8 mouse cellular contexts compared by ENCODE assay signal in genomic region chr6:113890023-113890857, GRCm38 (mm10).
DNase-seq lines count a peak whose midpoint lies in the region; ATAC-seq and TF ChIP-seq lines count a peak whose summit lies in the region.

No protein-coding gene starts in this region.

- no peak for TF ChIP-seq CTCF in liver, embryonic 14.5 days (IDR thresholded peaks at IDR 0.05; ENCODE audit: low read depth)
- TF ChIP-seq CTCF in stomach, postnatal 0 days (IDR thresholded peaks at IDR 0.05; ENCODE audit: low read depth) = no peak

- H3K4me2 ChIP-seq in neural tube, embryonic 11.5 days (ENCODE audit: low read depth) = peak overlapping the region; percentile 66
- peak overlapping the region; percentile 81 for H3K4me2 ChIP-seq in forebrain, embryonic 14.5 days (ENCODE audit: low read length)
- H3K4me2 ChIP-seq in liver, embryonic 14.5 days (ENCODE audit: low read depth) = peak overlapping the region; percentile 3
- H3K4me2 ChIP-seq in stomach, postnatal 0 days (replicated peaks; ENCODE audit: low read depth) = peak overlapping the region; percentile 46; the same call in 1 of the 2 replicates

- peak overlapping the region; percentile 36 for H3K4me3 ChIP-seq in neural tube, embryonic 11.5 days (ENCODE audit: low read depth, low read length)
- H3K4me3 ChIP-seq in forebrain, embryonic 14.5 days (ENCODE audit: low read depth, low read length) = peak overlapping the region; percentile 50
- peak overlapping the region in 1 of 2 experiments; percentile 20; a peak in 2 of 4 replicates for H3K4me3 ChIP-seq in liver, embryonic 14.5 days (ENCODE audit: insufficient read depth in 1 of 2, low read depth in 2 of 2, low read length in 2 of 2)
- no peak overlapping the region for H3K4me3 ChIP-seq in stomach, postnatal 0 days (ENCODE audit: low read depth, low read length)

- H3K27ac ChIP-seq in neural tube, embryonic 11.5 days (ENCODE audit: low read depth, low read length) = no peak overlapping the region
- H3K27ac ChIP-seq in forebrain, embryonic 14.5 days (ENCODE audit: low read depth, low read length) = peak overlapping the region; percentile 79
- no peak overlapping the region for H3K27ac ChIP-seq in liver, embryonic 14.5 days
- H3K27ac ChIP-seq in stomach, postnatal 0 days (replicated peaks) = no peak overlapping the region

- no peaks in the 10 kb centered on the region for H3K9me3 ChIP-seq in neural tube, embryonic 11.5 days (ENCODE audit: control insufficient read depth, low read length)
- H3K9me3 ChIP-seq in forebrain, embryonic 14.5 days (replicated peaks; ENCODE audit: control insufficient read depth, low read length) = no peaks in the 10 kb centered on the region
- H3K9me3 ChIP-seq in liver, embryonic 14.5 days (ENCODE audit: control insufficient read depth, low read length) = no peaks in the 10 kb centered on the region
- no peaks in the 10 kb centered on the region for H3K9me3 ChIP-seq in stomach, postnatal 0 days (ENCODE audit: control insufficient read depth, low read length)

- no peak for DNase-seq in neural tube, embryonic 11.5 days (ENCODE audit: low spot score)
- no peak for DNase-seq in neural tube, embryonic 10.5 days (ENCODE audit: extremely low spot score, low spot score)
- DNase-seq in forebrain, embryonic 14.5 days (ENCODE audit: low spot score) = peak; percentile 44
- no peak for DNase-seq in liver, embryonic 14.5 days (ENCODE audit: low read depth in 3 of 3, low spot score in 3 of 3)
- DNase-seq in stomach, postnatal 0 days (ENCODE audit: low spot score) = no peak
- no peak for DNase-seq in urinary bladder, adult 2 months (ENCODE audit: low spot score)
- DNase-seq in kidney, postnatal 4 days = no peak
- no peak for DNase-seq in thymus, postnatal 10 days (ENCODE audit: low spot score in 2 of 2)

- H3K36me3 ChIP-seq in neural tube, embryonic 11.5 days (ENCODE audit: control insufficient read depth, insufficient read depth, low read length) = no peaks in the 10 kb centered on the region
- H3K36me3 ChIP-seq in forebrain, embryonic 14.5 days (ENCODE audit: control insufficient read depth, insufficient read depth, low read length) = no peaks in the 10 kb centered on the region
- no peaks in the 10 kb centered on the region for H3K36me3 ChIP-seq in liver, embryonic 14.5 days (replicated peaks; ENCODE audit: control insufficient read depth, insufficient read depth, low read depth)
- H3K36me3 ChIP-seq in stomach, postnatal 0 days (ENCODE audit: control insufficient read depth, insufficient read depth, low read length) = no peaks in the 10 kb centered on the region

- no peak; the same call in 1 of the 2 replicates for ATAC-seq in neural tube, embryonic 11.5 days (ENCODE audit: insufficient read depth, low FRiP score, low TSS enrichment)
- ATAC-seq in forebrain, embryonic 14.5 days = peak; percentile 11
- no peak for ATAC-seq in liver, embryonic 14.5 days (ENCODE audit: insufficient read depth)
- ATAC-seq in stomach, postnatal 0 days (ENCODE audit: low FRiP score, low TSS enrichment) = no peak

- no peaks in the 10 kb centered on the region; the same call in 1 of the 2 replicates for H3K4me1 ChIP-seq in neural tube, embryonic 11.5 days (ENCODE audit: control insufficient read depth, insufficient read depth, low read length)
- H3K4me1 ChIP-seq in forebrain, embryonic 14.5 days (ENCODE audit: control insufficient read depth, insufficient read depth, low read length) = peaks cover 13% of the 10 kb centered on the region
- peaks cover 0 to 7% of the 10 kb centered on the region in 2 experiments; a peak in 2 of 4 replicates for H3K4me1 ChIP-seq in liver, embryonic 14.5 days (replicated peaks; ENCODE audit: control insufficient read depth in 2 of 2, insufficient read depth in 2 of 2, low read length in 1 of 2)
- H3K4me1 ChIP-seq in stomach, postnatal 0 days (replicated peaks; ENCODE audit: control insufficient read depth, insufficient read depth) = no peaks in the 10 kb centered on the region

- H3K9ac ChIP-seq in neural tube, embryonic 11.5 days (ENCODE audit: low read length) = peak overlapping the region; percentile 39
- H3K9ac ChIP-seq in forebrain, embryonic 14.5 days (ENCODE audit: low read length) = peak overlapping the region; percentile 74
- no peak overlapping the region for H3K9ac ChIP-seq in liver, embryonic 14.5 days (replicated peaks)
- no peak overlapping the region for H3K9ac ChIP-seq in stomach, postnatal 0 days (ENCODE audit: low read length)

- H3K27me3 ChIP-seq in neural tube, embryonic 11.5 days (ENCODE audit: control insufficient read depth, insufficient read depth, low read length) = peaks cover 23% of the 10 kb centered on the region
- H3K27me3 ChIP-seq in forebrain, embryonic 14.5 days (replicated peaks; ENCODE audit: control insufficient read depth, insufficient read depth, low read length) = no peaks in the 10 kb centered on the region
- H3K27me3 ChIP-seq in liver, embryonic 14.5 days (ENCODE audit: control insufficient read depth, insufficient read depth, low read length) = peaks cover 6% of the 10 kb centered on the region
- peaks cover 2% of the 10 kb centered on the region; the same call in 1 of the 2 replicates for H3K27me3 ChIP-seq in stomach, postnatal 0 days (ENCODE audit: control insufficient read depth, insufficient read depth, low read length)

- 20% methylated on average over 16 of the region's 16 CpGs for WGBS in neural tube, embryonic 11.5 days
- WGBS in forebrain, embryonic 14.5 days = 11% methylated on average over 16 of the region's 16 CpGs
- 16% methylated on average over 16 of the region's 16 CpGs for WGBS in liver, embryonic 14.5 days (ENCODE audit: insufficient replicate concordance)
- WGBS in stomach, postnatal 0 days = 18% methylated on average over 16 of the region's 16 CpGs

- no peak for TF ChIP-seq EP300 in liver, embryonic 14.5 days (IDR thresholded peaks at IDR 0.05; ENCODE audit: low read depth)
- no peak for TF ChIP-seq EP300 in stomach, postnatal 0 days (optimal IDR thresholded peaks at IDR 0.05)

Comparison
In these comparisons a context has a peak if more than half of its experiments do, and no peak if none do; other contexts are left out.
1. H3K4me2 ChIP-seq: peak in every context shown above with its lines; median percentile 81 in forebrain, embryonic 14.5 days; 66 in neural tube, embryonic 11.5 days; 46 in stomach, postnatal 0 days; 3 in liver, embryonic 14.5 days.
2. H3K9ac ChIP-seq: peak in neural tube, embryonic 11.5 days (single experiment) and forebrain, embryonic 14.5 days (single experiment); none in liver, embryonic 14.5 days (single experiment) and stomach, postnatal 0 days (single experiment).